Mouse (Mus musculus) ovary, postnatal 14 days (tissue): ENCODE results near the gene Rrn3.
A peak's percentile ranks its signal among the peaks of the same experiment; 100 is the strongest.
"Not testable (repeated sequence)": the region's sequence is repeated elsewhere in the genome, so short reads cannot be mapped to it uniquely, and the experiment has no call there.

Experiments
- DNase-seq: peaks from one replicate; pipeline ENCODE4 v3.0.0; 2022; ENCODE audit warnings: low spot score

Rrn3 gene

GRCm38 (mm10) chr16:13780353-13781036 lies at the start of gene Rrn3:
Rrn3 (plus strand) TSS chr16:13780708.
- peak; percentile 73 for DNase-seq

- no peak for DNase-seq
Observed at GRCm38 (mm10) chr16:13732786-13733185, 47.7 kb upstream of the Rrn3 start.

GRCm38 (mm10) chr16:13733518-13734137 lies 46.9 kb upstream of the Rrn3 start:
- peak; percentile 78 for DNase-seq

DNA sequence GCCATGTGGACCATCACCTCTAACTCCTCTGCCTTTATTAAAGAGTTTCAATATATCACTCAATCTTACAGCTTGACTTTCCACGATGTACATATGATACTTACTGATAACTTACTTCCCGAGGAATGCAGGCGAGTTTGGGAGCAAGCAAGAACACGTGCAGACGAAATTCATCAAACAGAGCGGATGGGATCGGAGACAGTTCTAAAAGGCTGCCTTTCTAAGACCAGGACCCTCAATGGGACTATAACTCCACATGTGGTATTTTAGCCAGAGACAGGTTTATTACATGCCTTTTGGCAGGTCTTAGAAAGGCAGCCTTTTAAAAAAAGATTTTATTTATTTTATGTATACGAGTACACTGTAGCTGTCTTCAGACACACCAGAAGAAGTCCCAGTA lies 44.5 kb upstream of the Rrn3 start:
- no peak for DNase-seq

DNA sequence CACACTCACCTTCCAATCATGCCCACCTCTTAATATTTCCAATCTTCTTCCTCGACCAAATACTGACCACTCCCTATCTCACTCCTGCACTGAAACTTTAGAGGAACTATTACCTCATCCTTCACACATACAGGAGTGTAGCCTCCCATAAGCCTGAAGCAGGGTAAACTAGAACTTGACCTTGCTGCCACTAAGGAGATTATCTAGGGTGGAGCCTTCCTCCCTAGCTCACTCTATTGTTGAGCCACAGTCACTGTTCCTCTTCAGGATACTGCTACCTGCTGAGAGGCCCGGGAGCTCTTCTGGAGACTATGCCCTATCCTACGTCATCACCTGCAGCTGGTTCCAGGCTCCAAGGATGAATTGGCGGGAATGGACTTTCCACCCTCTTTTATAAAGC lies 41.5 kb upstream of the Rrn3 start:
- not testable (repeated sequence) for DNase-seq

DNA sequence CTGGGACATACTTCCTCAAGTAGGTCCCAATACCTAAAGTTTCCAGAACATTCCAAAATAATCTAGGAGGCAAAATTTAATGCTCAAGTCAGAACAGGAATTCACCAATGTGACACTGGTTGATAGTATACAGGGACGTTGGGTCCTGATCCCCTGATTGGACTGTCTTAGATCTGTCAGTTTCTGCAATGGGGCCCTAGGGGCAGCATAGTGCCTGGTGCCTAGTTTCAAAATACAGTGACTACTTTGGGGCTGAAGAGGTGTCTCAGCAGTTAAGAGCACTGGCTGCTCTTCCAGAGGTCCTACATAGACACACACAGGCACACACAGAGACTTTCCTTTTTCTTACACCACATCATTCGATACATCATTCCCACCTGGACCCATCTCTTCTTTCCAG lies 39.7 kb upstream of the Rrn3 start:
- no peak for DNase-seq

GRCm38 (mm10) chr16:13747708-13748107 lies 32.8 kb upstream of the Rrn3 start:
- DNase-seq: no peak

DNA sequence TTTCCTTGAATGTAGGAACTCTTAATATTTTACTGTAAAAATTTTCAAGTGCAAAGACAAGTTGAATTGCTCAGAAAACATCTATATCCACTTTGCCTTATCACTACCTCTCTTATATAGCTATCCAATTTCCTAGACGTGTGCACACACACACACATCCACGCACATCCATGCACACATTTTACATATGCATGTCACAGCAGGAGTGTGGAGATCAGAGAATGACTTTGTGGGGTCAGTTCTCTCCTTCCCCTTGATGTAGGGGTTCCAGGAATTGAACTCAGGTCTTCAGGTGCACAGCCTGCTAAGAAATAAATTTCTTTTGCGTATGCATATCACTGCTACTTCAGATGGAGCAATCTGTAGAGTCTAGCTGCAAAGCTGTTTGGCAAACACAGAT lies 32.4 kb upstream of the Rrn3 start:
- no peak for DNase-seq

- DNase-seq: not testable (repeated sequence)
Observed at GRCm38 (mm10) chr16:13748813-13749212, 31.7 kb upstream of the Rrn3 start.

DNA sequence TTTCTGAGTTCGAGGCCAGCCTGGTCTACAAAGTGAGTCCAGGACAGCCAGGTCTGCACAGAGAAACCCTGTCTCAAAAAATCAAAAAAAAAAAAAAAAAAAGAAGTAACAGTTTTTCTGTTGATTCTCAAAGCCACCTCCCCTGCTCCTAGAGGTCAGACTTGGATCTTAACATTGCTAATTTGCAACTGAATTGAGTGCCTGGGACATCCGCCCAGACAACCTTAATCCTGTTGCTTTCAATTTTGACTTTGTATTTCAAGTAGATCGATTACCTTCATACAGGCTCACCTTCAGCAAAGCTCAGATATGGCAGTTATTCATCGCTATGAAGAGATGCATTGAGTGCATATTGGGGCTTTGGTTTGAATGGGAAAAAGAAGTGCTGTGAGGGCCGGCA lies 31.2 kb upstream of the Rrn3 start:
- DNase-seq: no peak

DNA sequence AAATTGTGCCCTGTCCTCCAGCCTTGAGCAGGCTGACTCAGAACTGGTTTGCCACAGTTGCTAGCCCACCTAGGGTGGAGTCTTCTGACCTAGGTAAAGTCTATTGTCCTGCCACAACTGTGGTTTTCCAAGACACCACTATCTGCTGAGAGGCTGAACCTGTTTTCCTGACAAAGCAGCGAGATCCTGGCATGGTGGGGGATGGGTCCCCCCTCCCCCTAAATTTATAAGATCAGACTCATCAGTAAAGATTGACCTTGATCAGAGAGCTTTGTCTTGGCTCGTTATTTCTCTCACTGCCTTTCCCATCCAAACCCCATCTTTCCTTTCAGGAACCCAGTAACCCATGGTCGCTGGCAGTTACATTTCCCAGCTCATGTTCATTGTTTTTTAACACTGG lies 30.5 kb upstream of the Rrn3 start:
- no peak for DNase-seq

DNA sequence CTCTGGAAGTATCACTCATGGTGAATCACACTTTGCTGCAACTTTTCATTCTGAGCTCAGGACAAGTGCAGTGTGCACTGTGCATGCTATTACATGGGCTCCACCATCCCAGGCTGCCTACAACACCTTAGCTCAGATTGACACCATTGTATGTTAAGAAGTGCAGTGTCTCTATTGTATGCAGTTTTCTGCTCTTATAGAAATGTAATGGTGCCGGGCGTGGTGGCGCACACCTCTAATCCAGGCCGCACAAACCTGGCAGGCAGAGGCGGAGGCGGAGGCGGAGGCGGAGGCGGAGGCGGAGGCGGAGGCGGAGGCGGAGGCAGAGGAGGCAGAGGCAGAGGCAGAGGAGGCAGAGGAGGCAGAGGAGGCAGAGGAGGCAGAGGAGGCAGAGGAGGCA lies 29.9 kb upstream of the Rrn3 start:
- DNase-seq: no peak

GRCm38 (mm10) chr16:13753986-13754385 lies 26.5 kb upstream of the Rrn3 start:
- no peak for DNase-seq

DNA sequence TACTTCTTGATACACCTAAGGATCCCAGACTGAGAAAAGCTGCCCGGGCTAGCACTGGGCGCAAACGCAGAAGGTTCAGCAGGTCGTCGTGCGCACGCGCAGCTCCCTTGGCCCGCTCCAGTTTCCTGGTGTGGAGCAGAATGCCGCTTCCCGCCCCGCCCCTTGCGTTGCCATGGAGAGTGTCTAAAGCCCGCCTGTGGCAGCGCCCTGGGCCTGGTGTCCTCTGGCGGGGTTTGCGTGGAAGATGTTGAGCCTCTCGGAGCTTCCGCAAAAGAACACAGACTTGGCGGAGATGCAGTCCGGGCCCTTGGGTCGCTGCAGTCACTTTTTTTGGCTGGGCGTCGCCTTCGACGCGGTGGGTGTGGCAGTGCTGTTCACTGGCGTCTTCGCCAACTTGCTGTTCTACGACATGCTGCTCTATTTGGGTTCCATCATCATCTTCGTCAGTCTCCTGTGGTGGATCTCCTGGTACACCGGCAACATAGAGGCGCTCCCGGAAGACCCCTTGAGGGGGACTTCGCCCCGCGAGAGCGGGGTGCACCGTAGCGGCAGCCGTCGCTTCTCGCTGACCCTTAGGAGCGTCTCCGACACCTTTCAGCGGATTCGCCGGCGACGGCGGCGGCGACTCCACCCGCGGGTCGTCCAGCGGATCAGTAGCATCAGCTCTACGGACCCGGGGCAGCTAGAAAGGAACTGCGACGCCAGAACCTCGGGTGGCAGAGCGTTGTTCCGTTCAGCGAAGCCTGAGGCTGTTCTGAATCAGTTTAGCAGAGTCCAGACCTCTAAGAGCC lies 25.9 kb upstream of the Rrn3 start:
- DNase-seq: peak; percentile 88

GRCm38 (mm10) chr16:13757823-13758222 lies 22.7 kb upstream of the Rrn3 start:
- DNase-seq: no peak

DNA sequence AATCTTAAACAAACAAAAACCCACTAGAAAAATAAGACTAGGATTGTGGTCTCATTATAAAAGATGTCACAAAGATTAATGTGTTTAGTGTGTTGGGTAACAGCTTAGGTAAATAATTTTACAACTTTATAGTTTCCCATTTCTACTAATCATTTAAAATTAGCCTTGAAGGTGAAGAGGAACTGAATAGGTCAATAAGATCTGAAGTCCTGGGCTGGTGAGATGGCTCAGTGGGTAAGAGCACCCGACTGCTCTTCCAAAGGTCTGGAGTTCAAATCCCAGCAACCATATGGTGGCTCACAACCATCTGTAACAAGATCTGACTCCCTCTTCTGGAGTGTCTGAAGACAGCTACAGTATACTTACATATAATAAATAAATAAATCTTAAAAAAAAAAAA lies 17.7 kb upstream of the Rrn3 start:
- not testable (repeated sequence) for DNase-seq

GRCm38 (mm10) chr16:13764519-13764918 lies 16.0 kb upstream of the Rrn3 start:
- DNase-seq: no peak

- no peak for DNase-seq
Observed at GRCm38 (mm10) chr16:13766367-13766766, 14.1 kb upstream of the Rrn3 start.

- DNase-seq: not testable (repeated sequence)
Observed at GRCm38 (mm10) chr16:13771603-13772002, 8.9 kb upstream of the Rrn3 start.

- DNase-seq: not testable (repeated sequence)
Observed at GRCm38 (mm10) chr16:13772051-13772450, 8.5 kb upstream of the Rrn3 start.

- peak; percentile 46 for DNase-seq
Observed at GRCm38 (mm10) chr16:13774011-13774410, 6.5 kb upstream of the Rrn3 start.

GRCm38 (mm10) chr16:13774651-13775050 lies 5.9 kb upstream of the Rrn3 start:
- DNase-seq: not testable (repeated sequence)

GRCm38 (mm10) chr16:13781216-13781615 lies 708 bp downstream of the Rrn3 start:
- DNase-seq: no peak
